Mouse (Mus musculus): ENCODE data around the gene Gm49403.
"Not testable (repeated sequence)": the region's sequence is repeated elsewhere in the genome, so short reads cannot be mapped to it uniquely, and the experiment has no call there.

Gm49403 gene

DNA sequence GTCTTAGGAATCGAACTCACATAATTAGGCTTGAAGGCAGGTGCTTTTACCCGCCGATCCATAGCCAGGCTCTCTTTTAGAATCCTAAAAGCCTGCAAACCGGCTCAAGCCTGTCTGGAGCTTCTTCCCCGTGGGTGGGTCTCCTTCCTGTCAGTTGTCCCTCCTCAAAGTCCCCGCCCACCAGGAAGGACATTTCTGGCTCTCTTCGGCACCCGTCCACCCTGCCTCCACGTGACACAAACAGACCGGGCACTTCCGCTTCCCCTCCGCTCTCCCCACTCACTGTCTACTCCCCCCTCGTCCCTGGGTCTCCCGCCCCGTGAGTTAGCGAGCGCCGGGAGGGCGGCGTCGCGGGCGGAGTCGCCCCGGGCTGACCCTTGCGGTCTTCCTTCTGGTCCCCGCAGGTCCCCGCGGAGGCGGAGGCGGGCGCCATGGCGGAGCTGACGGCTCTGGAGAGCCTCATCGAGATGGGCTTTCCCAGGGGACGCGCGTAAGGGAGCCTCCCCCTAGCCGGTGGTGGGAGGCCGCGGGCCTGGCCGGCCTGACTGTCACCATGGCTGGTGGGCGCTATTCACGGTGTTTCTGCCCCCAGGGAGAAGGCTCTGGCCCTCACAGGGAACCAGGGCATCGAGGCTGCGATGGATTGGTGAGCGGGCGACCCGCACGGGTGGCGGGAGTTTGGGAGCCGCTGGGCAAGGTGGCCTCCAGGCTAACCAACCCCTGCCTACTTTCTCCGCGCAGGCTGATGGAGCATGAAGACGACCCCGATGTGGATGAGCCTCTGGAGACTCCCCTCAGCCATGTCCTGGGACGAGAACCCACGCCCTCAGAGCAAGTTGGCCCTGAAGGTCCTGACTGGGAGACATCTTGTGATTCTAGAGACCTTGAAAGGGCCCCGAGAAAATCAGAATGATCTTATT, 12.2 kb upstream of the Gm49403 start, which contains the start of gene Ubxn1:
Gene Ubxn1, plus strand, starts transcription at position 230 of the 920 bp plus-strand sequence.
- DNase-seq (ENCODE audit: low read depth, low spot score): peak; percentile 99

- peak; percentile 54 for DNase-seq (ENCODE audit: low read depth, low spot score)
Measured at GRCm38 (mm10) chr19:8872266-8872840, 11.4 kb upstream of the Gm49403 start.

GRCm38 (mm10) chr19:8875031-8875430, 8.7 kb upstream of the Gm49403 start:
- DNase-seq (ENCODE audit: low read depth, low spot score): no peak

DNA sequence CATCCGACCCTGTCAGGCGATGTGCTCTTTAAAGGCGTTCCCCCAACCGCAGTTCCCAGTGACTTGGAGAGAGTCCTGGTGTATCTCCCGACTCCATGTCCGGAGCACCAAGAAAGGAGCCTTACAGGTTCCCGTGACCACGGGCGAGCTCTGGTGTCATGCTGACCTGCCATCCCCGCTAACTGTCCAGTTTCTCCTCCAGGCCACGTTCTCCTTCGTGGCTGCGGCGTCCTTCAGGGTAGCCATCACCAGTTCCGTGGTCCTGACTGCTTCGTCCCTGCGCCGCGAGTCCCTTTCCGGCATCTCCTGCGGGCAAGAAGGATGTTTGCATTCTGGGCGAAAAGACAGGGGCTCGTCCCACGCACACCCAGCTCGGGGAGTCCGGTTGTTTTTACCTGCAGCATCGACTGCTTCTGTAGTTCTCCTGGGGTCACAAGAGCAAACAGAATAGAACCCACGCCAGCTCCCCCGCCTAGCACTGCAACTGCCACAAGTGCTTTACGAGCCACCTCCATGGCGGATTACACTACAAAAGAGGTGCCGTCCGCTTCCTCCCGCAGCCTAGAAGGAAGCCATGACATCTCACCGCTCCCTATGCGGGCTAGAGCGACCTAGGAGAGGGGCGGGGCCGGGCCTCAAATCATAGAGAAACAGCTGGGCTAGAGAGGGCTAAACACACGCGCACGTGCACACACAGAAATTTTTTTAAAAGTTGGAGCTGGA, 3.3 kb upstream of the Gm49403 start, which contains the start of gene Uqcc3:
Gene Uqcc3, minus strand, starts transcription at position 613 of the 723 bp plus-strand sequence.
- peak; percentile 88 for DNase-seq (ENCODE audit: low read depth, low spot score)

GRCm38 (mm10) chr19:8881034-8881392, 2.7 kb upstream of the Gm49403 start:
- DNase-seq (ENCODE audit: low read depth, low spot score): no peak

- no peak for DNase-seq (ENCODE audit: low read depth, low spot score)
Measured at GRCm38 (mm10) chr19:8886916-8887584, 3.3 kb downstream of the Gm49403 start.

DNA sequence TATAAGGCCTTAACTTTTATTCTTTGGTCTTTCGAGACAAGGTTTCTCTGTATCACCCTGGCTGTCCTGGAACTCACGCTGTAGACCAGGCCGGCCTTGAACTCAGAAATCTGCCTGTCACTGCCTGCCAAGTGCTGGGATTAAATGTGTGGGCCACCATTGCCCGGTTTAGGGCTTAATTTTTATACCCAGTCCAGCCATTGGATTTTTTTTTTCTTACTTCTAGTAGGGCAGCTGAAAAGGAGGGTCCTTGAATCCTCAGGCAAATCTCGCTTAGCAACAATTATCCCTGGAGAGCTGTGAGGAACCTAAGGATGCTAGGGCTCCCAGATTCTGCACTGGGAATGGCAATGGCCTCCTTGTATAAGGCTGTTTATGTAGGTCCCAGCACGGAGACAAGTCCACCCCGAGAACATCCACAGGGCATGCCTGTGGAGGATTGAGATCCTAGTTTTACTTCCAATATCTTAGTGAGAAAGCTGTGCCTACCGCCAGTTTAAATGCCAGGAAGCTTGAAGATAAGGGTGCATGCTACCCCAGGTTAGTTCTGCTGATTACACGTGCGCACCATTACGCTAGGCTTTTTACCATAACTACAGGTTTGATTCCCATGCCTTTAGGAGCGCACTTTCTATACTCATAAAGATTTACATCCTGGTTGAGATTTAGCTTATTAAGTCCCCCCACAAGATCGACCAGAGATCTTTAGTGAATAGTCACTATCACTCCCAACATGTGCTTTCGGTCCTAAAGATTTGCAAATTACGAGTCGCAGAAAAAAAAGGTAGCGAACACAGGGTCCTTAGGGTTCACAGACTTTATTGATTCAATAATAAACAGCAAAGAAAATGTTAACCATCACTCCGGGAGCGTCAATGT, 4.1 kb downstream of the Gm49403 start:
- DNase-seq (ENCODE audit: low read depth, low spot score): no peak

DNA sequence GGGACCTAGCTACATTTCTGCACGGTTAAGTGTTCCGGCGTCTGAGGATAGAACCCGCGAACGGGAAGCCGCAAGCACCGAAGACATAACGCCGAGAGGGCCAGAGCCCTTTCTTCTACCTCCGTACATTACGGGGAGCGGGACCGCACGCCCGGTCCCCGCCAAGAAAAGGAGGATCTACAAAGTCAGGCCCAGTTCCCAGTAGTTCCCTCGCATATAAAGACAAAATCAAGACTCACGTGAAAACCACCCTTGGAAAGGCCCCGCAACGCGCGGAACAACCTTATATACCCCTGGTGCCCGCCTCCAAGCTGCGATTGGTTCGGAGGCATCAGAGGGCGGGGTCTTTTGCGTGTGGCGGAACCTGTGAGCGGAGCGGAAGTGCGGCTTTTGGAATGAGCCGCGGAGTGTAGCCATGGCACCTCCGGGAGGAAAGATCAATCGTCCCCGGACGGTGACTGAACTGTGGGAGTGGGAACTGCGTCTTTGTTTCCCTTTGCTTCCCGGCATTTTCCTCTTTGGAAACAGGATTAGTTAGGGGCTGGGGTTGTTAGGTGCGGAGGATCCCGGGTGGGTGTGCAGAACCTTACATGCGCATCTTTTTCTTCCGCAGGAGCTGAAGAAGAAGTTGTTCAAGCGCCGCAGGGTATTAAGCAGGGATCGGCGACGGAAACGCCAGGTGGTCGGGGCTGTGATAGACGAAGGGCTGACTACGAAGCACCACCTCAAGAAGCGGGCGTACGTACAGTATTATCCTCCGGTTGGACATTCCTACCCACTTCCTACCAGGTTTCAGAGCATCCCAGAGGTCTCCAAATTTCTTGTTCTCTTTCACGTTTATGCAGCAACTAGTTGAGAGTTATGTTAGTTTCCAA, 5.0 kb downstream of the Gm49403 start, which contains the start of the genes 1810009A15Rik and Gm49416:
Gene 1810009A15Rik, plus strand, starts transcription at position 343 of the 875 bp plus-strand sequence.
Gene Gm49416, plus strand, starts transcription at position 416 of the 875 bp plus-strand sequence.
- peak; percentile 98 for DNase-seq (ENCODE audit: low read depth, low spot score)

- DNase-seq (ENCODE audit: low read depth, low spot score): peak; percentile 94
Measured at GRCm38 (mm10) chr19:8892829-8893766, 9.4 kb downstream of the Gm49403 start, which contains the start of gene Ints5. TSS of gene Ints5 (plus strand) at chr19:8893005.

GRCm38 (mm10) chr19:8895397-8895960, 11.7 kb downstream of the Gm49403 start:
- no peak for DNase-seq (ENCODE audit: low read depth, low spot score)

DNA sequence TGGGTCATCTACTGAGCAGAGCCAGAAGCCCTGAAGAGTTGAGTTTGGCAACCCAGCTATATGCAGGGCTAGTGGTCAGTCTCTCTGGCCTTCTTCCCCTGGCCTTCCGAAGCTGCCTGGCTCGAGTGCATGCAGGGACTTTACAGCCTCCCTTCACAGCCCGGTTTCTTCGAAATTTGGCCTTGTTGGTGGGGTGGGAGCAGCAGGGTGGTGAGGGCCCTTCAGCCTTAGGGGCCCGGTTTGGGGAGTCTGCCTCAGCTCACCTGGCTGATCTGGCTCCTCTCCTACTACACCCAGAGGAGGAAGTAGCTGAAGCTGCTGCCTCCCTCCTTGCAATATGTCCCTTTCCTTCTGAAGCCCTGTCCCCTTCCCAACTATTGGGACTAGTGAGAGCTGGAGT, 12.5 kb downstream of the Gm49403 start:
- DNase-seq (ENCODE audit: low read depth, low spot score): not testable (repeated sequence)

GRCm38 (mm10) chr19:8897211-8897864, 13.6 kb downstream of the Gm49403 start:
- peak; percentile 54 for DNase-seq (ENCODE audit: low read depth, low spot score)

- DNase-seq (ENCODE audit: low read depth, low spot score): peak; percentile 95
Measured at GRCm38 (mm10) chr19:8897865-8898495, 14.2 kb downstream of the Gm49403 start, which contains the start of gene Ganab. TSS of gene Ganab (plus strand) at chr19:8898071.

DNA sequence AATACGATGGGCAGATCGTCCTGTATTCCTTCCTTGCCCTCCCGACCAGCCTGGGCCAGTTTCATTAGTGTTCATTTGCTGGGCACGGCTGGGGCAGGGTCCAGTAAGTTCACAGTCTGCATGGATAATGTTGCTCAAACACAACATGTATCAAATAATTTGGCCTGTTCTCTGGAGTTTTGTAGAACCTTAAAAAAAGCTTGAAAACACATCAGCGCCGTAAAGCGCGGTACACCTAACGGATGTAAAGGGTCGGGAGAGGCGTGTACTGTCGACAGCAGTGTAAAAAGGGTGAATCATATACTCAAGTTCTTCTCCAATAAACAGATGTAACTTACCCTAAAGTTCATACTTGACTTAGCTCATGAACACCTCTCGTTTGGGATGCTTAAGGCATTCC, 14.8 kb downstream of the Gm49403 start:
- DNase-seq (ENCODE audit: low read depth, low spot score): no peak

DNA sequence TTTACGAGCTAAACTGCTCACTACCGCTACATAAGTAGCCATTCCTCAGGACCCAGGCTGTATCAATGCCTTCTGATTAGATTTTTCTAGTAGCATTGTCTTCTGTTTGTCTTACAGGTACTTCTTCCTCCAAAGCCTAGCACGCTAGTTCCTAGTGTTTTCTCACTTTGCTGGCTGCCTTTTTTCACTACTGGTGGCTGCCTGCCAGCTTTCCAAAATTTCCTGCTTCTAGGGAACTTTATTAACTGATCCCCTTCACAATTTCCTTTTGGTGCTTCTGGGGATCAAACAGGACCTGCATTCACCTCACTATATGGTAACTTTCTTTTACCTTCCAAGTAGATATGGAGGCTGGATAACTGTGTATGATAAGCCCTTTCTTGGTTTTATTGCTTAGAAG, 15.3 kb downstream of the Gm49403 start:
- no peak for DNase-seq (ENCODE audit: low read depth, low spot score)

- no peak for DNase-seq (ENCODE audit: low read depth, low spot score)
Measured at GRCm38 (mm10) chr19:8903412-8903811, 19.7 kb downstream of the Gm49403 start.

GRCm38 (mm10) chr19:8908531-8908930, 24.8 kb downstream of the Gm49403 start:
- DNase-seq (ENCODE audit: low read depth, low spot score): no peak
